Mouse (Mus musculus): ENCODE data around the gene Fbxl16. TPM values are rescaled to one million over a fixed set of nuclear protein-coding genes. Genes with fewer than 3 reads are reported as not detected.

The Fbxl16 gene
- total RNA-seq, 1 experiment from 2014 or later: not detected

Other genes with a start within 250 kb of the Fbxl16 start
- 0.26 to 0.41 TPM in 2 of 4 replicates, not detected in the others for gene Sox8, start 238.4 kb upstream of the Fbxl16 start, total RNA-seq (2023)
- 26.8 to 32.9 TPM (median 31.5 TPM) in 4 replicates for gene Lmf1, start 230.0 kb upstream of the Fbxl16 start, total RNA-seq (2023)
- gene Gng13, start 91.9 kb upstream of the Fbxl16 start, total RNA-seq (2023): not detected in 4 replicates
- gene Chtf18, start 81.7 kb upstream of the Fbxl16 start, total RNA-seq (2023): 7.5 to 10.0 TPM (median 8.2 TPM) in 4 replicates
- 5.7 to 7.8 TPM (median 6.6 TPM) in 4 replicates for gene Rpusd1, start 81.4 kb upstream of the Fbxl16 start, total RNA-seq (2023)
- gene Mslnl, start 73.0 kb upstream of the Fbxl16 start, total RNA-seq (2023): 0.21 to 0.22 TPM in 2 of 4 replicates, not detected in the others
- 0.83 TPM in 1 of 4 replicates, not detected in the others for gene Msln, start 54.7 kb upstream of the Fbxl16 start, total RNA-seq (2023)
- gene Narfl, start 35.3 kb upstream of the Fbxl16 start, total RNA-seq (2023): 33.4 to 44.4 TPM (median 34.9 TPM) in 4 replicates
- 19.7 to 25.0 TPM (median 23.7 TPM) in 4 replicates for gene Haghl, start 23.4 kb upstream of the Fbxl16 start, total RNA-seq (2023)
- not detected in 4 replicates for gene Ccdc78, start 22.5 kb upstream of the Fbxl16 start, total RNA-seq (2023)
- gene Fam173a, start 16.2 kb upstream of the Fbxl16 start, total RNA-seq (2023): 41.7 to 46.0 TPM (median 43.2 TPM) in 4 replicates
- gene AC134908.4, start 13.4 kb upstream of the Fbxl16 start, total RNA-seq (2023): 2.5 TPM in 1 of 4 replicates, not detected in the others
- 10.5 to 16.8 TPM (median 13.6 TPM) in 4 replicates for gene Metrn, start 11.9 kb upstream of the Fbxl16 start, total RNA-seq (2023)
- gene Wdr24, start 14.5 kb downstream of the Fbxl16 start, total RNA-seq (2023): 18.0 to 20.7 TPM (median 18.5 TPM) in 4 replicates
- gene Jmjd8, start 19.8 kb downstream of the Fbxl16 start, total RNA-seq (2023): 23.7 to 30.8 TPM (median 26.6 TPM) in 4 replicates
- 54.6 to 61.8 TPM (median 59.7 TPM) in 4 replicates for gene Stub1, start 24.3 kb downstream of the Fbxl16 start, total RNA-seq (2023)
- 2.7 to 3.4 TPM (median 2.9 TPM) in 4 replicates for gene Rhbdl1, start 28.2 kb downstream of the Fbxl16 start, total RNA-seq (2023)
- gene Gm20683, start 32.7 kb downstream of the Fbxl16 start, total RNA-seq (2023): 1.3 to 4.6 TPM (median 2.3 TPM) in 4 replicates
- 60.3 to 71.6 TPM (median 67.0 TPM) in 4 replicates for gene Rhot2, start 35.8 kb downstream of the Fbxl16 start, total RNA-seq (2023)
- gene Wdr90, start 52.4 kb downstream of the Fbxl16 start, total RNA-seq (2023): 31.7 to 38.7 TPM (median 35.9 TPM) in 4 replicates
- gene Mcrip2, start 59.7 kb downstream of the Fbxl16 start, total RNA-seq (2023): 1.4 to 5.1 TPM (median 2.8 TPM) in 4 replicates
- 19.5 to 27.4 TPM (median 23.1 TPM) in 4 replicates for gene Mettl26, start 66.0 kb downstream of the Fbxl16 start, total RNA-seq (2023)
- 5.2 to 8.4 TPM (median 7.1 TPM) in 4 replicates for gene Wfikkn1, start 71.8 kb downstream of the Fbxl16 start, total RNA-seq (2023)
- 22.5 to 27.0 TPM (median 25.2 TPM) in 4 replicates for gene Rab40c, start 110.6 kb downstream of the Fbxl16 start, total RNA-seq (2023)
- 64.5 to 69.3 TPM (median 67.8 TPM) in 4 replicates for gene Pigq, start 135.9 kb downstream of the Fbxl16 start, total RNA-seq (2023)
- gene Nhlrc4, start 135.9 kb downstream of the Fbxl16 start, total RNA-seq (2023): not detected in 4 replicates
- gene A930017K11Rik, start 143.5 kb downstream of the Fbxl16 start, total RNA-seq (2023): not detected in 4 replicates
- gene Capn15, start 176.7 kb downstream of the Fbxl16 start, total RNA-seq (2023): 37.2 to 41.1 TPM (median 38.7 TPM) in 4 replicates